Mouse (Mus musculus): Measurements from ENCODE around the gene Zmynd8.

Zmynd8 gene

DNA sequence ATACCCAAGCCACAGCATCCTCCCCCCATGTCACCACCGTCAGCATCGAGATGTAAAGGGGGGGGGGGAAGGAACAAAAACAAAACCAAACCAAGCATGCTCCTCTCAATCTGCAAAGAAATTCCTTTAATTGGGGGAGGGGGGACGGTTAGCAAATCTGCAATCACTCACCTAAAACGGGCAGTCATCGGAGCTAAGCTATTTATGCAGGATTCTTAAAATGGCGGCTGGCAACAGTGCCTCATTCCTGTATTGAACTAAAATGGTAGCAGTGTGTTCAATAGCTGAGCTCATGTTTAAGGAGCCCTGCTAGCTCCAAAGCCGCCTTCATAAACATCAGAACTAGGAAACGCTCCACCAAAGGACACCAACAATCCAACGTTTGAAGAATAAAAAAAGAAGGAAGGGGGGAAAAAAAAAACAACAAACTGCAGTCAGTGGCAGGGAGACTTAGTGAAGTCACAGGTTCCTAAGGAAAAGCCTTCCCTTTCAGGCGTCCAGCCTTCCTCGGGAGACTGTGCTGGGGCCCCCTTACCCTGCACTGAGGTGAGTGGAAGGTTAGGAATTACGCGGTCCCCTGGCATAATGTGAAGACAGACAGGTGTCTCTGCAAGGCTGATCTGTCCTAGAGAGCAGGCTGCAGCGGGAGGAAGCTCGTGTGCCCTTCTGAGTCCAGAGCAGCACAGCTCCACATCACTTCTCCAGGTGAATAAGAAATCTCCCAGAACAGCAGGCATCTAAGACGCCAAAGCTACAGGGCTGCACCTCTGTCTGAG lies 19.2 kb downstream of the Zmynd8 start:
- no peak for DNase-seq (ENCODE audit: low read depth)

DNA sequence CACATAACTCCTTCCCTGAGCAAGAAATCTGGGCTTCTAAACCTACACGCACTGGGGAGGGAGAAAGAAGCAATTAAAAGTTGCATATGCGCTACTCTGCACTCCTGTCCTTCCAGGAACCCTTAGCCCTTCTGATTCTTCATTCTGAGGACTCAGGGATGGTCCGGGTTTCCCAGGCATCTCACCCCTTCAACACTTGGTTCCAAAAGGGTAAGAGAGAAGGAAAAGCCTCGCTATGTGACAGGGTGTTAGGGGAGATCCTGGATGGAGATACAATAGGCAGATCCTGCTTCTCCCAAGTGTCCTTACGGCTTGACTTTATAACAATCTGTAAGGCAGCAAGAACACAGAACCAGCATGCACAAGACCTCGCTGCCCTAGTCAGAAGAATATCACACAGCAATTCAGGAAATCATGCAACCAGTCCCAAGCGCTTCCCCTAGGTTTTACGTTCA lies 19.9 kb downstream of the Zmynd8 start:
- no peak for DNase-seq (ENCODE audit: low read depth)

DNA sequence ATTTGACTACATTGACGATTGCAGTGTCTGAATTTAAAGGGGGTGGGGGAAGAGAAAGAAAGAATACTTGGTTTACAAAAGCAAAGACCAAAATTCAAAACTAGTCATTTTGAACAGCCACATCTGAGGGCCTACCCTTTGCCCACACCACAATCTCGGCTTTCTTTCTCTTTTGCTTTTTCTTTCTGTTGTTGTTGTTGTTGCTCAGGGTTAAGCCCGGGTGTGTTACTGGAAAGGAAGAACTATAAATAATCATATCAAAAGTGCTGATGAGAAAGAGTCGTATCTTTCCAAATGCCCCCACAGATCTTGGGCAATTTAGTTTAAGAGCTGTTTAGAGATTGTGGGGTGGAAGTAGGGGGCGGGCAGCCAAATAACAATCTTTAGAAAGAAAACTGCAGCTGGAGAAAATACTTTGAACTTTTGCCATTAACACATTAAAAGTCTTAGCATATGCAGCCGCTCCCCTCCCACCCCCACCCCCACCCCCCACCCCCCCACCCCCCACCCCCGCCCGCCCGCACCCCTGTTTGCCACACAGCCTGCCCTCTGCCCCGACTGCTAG lies 20.7 kb downstream of the Zmynd8 start:
- peak; percentile 29 for DNase-seq (ENCODE audit: low read depth)

DNA sequence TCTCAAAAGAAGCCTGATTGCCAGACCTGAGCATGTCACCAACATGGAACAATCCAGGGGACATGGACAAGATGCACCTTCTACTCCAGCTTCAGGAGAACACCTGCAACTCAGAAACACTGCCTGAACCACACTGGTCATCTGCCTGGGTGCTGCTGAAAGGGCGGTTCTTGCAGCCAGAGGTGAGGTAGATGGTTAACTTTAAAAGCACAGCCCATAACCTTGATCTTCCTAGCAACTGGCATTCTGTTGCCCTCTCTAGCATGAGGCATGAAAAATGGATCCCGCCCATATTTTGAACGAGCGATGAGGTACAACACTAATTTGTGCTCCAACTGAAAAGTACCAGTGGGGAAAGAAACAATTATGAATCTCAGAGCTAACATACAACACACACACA lies 21.6 kb downstream of the Zmynd8 start:
- DNase-seq (ENCODE audit: low read depth): no peak

DNA sequence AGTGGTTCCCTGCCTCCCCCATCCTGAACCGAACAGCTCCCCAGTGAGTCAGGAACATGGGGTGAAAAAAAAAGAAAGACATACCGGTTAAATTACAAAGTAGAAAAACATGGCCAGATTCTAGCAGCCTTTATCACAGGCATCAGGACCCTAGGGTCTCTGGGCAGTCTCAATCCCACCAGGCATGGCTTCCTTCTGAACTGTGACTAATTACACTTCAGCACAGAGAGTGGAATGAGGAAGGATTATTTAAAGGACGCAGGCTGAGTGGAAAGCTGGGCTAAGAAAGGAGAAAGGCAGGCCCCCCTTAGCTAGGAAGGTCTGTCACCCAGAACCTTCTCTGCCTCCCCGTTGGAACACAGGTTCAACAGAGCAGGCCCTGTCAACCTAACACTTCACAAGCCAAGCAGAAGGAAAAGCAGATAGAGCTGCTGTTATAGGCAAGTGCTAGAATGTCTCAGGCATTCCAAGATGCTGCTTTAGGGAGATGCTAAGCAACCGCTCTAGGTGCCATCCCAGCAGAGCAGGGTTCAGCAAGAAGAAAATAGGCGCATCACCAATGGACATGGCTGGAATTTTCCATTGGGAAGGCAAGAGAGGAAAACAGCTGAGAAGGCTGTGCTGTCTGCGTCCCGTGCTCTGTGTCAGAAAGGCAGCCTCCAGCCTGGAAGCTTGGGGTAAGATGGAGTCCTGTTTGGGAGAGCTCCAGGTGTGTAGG lies 22.5 kb downstream of the Zmynd8 start:
- DNase-seq (ENCODE audit: low read depth): no peak

DNA sequence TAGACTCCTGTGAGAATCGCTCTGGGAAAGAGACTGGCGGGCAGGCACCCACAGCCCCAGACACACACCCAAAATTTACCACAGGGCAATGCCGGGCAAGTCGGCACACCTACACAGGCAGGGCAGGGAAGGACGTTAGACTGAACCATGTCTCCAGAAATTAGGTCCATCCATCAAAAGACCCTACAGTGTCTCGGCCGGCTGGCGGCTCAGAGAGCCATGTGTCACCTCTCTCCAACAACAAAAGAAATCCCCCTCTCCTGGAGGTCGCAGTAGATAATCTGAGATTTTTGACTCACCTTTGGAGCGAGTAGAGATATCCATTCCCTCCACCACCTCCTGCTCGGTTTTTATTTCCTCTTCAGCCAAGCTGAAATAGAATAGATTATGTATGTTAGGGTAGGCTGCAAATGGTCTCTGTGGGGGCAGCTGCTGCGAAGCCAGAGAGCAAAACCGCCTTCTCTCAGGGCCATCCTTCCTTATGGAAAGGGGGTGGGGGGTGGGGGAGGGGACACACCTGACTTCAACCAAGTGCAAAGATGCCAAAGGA lies 23.3 kb downstream of the Zmynd8 start:
- DNase-seq (ENCODE audit: low read depth): no peak

DNA sequence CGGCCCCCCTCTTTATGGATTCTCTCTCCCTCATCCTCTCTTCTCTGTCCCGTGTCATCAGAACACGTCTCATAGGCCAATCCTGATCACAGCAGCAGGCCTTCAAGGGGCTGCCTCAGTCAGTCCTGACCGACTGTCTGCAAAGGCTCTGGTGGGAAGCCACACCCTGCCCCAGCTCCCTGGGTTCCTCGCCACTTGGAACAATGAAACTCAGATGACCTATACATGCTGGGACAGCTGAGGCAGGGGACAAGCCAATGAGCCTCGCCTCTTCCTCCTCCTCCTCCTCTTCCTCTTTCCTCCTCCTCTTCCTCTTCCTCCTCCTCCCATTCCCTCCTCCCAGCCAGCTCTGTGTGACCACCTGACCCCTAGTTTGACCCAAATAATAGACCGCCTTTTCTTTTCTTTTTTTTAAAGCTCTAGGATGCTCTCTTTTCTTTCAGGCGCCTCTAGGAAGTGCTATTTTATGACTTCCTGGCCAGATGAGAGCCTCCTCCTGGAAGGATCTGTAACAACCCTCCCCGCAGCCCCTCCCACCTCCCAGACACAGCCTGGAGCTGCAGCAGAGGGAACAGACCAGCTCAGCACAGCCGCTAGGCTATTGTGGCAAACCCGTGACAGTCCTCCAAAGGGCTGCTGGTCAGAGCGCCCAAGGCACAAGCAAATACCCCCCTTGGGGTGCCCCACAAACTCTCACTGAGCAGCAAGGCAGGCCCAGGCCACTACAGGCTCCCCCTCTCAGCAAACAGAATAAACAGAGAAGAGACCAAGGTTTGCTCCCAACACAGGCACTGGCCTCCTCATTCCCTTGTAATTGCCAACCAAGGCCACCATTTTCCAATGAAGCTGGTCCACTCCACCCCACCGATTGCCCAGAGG lies 24.1 kb downstream of the Zmynd8 start:
- DNase-seq (ENCODE audit: low read depth): no peak

DNA sequence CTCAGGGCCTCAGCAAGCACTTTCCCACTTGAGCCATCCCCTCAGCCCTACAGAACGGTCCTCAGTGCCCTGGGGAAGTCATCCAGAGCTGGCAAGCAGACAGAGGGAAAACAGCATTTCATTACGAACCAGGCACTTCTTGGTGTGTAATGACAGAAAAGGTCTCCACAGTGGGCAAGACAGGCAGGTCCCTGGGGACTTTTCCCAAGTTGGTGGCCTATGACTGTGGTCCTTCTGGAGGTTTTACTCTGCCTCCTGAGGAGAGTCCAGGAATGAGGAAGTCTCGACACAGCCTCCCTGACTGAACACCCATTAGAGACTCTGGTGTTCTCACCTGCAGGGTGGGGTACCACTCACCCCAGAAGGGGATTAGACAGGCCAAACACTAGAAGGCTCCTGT lies 25.0 kb downstream of the Zmynd8 start:
- no peak for DNase-seq (ENCODE audit: low read depth)

DNA sequence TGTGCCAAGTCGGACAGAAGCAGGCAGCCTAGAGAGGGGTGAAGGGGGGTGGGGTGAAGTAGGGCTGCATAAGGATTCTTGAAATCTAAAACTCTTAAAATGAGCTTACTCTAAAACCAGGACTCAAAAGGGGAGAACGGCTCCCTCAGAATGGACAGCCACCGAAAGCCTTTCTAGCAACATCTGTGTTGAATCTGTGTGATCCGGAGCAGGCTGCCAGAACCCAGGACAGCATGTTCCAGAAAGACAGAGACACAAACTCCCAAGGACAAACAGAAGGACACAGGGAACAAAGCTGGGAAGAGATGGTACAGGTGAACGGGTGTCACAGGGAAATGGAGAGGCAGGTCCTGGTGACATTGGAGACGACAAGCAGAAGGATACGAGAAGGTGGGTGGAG lies 25.6 kb downstream of the Zmynd8 start:
- no peak for DNase-seq (ENCODE audit: low read depth)

DNA sequence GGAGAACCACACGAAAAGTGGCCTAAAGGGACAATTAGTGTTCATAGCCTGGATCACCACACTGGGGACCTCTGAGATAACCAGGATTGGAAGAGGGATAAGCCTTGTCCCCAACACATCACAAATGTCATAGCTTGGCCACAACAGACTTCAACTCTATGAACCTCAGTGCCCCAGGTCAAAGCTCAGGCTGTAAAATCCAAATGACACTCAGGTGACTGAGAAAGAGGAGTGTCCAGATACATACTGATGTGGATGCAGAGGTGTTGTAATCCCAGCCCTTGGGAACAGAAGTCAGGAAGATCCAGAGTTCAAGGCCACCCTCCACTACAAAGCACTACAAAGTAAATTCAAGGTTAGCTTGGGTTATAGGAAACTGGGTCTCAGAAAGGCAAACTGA lies 29.6 kb downstream of the Zmynd8 start:
- DNase-seq (ENCODE audit: low read depth): no peak

DNA sequence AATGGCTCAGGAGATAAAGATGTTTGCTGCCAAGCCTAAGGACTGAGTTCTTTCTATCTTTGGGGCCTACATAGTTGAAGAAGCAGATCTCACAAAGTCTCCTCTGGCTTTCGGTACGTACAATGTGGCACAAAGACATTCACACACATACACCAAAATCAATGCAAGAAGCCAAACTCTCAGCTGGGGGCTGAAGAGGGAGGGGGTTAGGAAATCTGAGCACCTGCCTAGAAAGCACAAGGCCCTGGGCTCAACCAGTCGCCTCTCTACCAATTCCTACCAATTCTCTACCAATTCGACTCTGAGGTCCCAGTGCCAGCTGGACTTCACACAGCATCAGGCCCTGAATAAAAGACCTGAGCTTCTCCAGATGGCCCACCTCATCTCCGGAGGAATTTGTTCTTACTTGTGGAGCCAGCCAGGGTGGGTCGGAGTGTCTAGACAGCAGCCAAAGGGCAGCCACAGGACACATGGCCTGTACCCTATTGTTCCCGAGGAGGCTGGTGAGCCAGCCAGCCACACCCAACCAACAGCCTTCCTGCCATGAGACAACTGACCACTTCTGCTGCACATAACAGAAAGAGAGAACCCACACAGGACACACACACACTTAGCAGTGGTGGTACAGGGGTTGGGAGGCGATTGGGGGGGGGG lies 30.2 kb downstream of the Zmynd8 start:
- no peak for DNase-seq (ENCODE audit: low read depth)

DNA sequence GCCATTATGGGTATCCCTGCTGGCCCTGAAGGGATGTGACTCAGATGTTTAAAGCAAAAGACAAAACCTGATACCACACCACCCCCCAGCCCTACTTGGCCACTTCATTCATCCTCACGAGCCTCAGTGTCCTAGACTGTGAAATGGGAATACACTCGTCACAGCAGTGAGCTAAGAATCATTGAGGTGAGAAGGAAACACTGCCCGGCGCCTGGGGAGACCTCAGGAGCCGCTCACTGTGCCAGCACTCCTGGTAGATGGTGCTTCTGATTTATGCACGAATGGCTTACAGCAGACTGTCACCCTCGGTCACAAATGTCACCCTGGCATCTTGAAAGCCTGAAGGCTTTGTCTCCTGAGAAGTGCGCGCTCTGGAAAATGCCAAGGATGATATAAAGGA lies 31.3 kb downstream of the Zmynd8 start:
- no peak for DNase-seq (ENCODE audit: low read depth)

DNA sequence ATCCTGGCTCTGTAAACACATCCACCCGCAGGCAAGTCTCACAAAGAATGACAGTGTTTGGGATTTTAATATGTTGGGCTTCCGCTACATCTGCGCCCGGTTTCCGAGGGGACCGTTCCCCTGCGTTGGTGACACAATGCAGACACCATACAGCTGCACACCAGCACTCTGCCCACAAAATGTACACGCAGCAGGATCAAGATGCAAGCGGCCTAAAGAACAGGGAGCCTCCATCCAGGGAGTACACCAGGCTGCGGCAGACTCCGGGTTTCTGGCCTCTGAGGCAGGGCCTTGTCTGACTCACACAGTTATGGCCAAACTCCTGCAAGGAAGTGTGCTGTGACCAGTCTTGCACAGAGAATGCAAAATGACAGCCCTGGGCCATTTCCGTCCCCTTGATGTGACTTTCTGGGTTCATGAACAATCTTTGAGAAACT lies 31.8 kb downstream of the Zmynd8 start:
- DNase-seq (ENCODE audit: low read depth): peak; percentile 45

DNA sequence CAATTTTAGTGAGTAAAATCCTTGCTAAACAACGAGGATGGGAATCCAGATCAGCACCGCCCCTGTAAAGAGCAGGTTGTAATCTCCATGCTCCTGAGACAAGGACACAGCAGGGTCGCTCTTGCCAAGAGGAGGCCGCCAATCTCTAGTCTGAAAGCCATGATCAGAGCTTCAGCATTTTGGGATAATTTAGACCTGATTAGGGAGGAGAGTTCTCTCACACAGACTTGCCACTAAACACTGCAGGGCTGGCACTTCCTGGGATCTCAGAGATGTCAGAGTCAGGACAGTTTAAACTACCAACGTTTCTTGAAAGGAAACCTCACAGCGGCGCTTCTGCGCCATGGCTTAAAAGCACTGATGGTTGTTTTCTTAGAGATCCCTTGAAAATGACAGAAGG lies 32.4 kb downstream of the Zmynd8 start:
- DNase-seq (ENCODE audit: low read depth): no peak

DNA sequence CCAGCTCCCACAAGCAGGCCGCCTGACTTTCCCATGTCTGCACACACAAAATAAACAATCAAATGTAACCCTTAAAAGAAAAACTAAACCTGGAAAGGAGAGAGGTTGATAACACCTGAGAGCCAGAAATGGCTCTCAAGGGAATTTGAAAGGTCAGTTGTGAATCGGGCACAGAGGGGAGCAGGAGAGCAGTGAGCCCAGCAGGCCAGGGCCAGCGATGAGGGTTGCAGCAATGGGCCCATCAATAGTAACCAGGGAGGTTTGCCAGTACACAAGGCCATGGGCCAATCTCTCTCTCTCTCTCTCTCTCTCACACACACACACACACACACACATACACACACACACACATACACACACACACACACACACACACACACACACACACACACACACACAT lies 34.0 kb downstream of the Zmynd8 start:
- DNase-seq (ENCODE audit: low read depth): no peak

DNA sequence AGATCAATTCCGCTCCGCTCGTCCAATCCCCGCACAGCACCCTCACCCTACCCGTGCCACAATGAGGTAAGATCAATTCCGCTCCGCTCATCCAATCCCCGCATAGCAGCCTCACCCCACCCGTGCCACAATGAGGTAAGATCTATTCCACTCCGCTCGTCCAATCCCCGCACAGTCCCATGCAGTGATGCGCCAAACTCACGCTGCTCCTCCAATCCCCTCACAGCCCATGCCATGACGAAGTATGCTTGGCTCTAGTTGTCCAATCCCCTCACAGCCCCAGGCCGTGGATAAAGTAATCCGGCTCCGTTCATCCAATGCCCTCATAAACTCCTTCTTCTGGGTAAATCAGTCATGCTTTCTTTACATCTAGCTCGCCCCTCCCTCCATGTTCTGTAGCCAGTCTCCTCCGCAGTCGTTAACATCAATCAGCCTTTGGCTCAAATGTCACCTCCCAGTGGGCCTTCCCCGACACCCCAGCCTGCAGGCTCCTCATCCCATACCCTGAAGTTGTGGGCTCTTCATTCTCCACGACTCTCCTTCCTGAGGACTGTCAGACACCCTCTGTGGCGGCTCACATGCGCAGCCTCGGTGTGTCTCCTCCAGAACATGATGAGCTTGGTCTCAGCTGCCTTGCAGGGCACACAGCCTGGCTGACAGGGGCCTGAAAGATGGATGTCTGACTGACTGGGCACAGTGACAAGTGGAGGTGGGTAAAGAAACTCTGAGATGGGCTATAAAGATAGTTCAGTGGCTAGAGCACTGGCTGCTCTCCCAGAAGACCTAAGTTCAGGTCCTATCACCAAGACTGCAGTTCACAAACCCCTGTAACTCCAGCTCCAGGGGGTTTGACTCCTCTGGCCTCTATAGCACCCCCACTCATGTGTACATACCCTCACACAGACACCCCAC lies 36.9 kb downstream of the Zmynd8 start:
- DNase-seq (ENCODE audit: low read depth): no peak

DNA sequence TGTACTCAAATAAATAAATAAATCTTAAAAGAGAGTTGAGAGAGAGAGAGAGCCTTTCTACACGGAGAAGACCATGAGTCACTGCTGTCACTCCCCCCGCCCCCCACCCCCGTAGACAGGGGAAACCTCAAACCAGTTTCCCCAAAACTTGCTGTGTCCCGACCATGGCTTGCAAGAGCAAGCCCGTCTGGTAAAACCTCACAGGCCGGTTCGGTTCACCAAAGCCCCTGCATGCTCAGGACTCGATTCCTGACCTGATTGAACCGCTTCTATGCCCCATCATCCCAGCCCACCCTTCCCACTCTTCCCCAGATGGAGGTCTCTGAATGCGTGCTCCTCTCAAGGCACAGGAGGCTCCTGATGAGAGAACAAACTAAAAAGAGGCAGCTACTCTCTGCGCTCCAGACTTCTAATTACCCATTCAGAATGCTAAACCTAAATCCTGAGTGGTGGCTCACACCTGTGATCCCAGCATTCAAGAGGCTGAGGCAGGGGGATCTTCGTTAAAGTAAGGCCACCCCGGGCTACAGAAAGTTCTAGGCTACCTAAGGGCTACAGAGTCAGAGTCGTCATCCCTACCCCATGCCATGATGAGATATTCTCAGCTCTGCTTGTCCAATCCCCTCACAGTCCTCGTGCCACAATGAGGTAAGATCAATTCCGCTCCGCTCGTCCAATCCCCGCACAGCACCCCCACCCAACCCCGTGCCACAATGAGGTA lies 37.7 kb downstream of the Zmynd8 start:
- no peak for DNase-seq (ENCODE audit: low read depth)

DNA sequence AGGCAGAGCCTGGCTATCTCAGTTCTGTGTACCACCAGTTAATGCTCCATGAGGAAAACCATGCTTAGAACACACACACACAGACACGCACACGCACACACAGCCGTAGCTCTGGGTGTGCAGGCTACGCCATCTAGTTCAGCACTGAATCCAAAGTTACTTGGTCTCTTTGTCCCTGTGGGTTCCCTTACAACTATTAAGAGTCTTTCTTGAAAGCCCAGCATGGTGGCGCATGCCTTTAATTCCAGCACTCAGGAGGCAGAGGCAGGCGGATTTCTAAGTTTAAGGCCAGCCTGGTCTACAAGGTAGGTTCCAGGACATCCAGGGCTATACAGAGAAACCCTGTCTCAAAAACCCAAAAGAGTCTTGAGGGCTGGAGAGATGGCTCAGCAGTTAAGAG lies 38.4 kb downstream of the Zmynd8 start:
- no peak for DNase-seq (ENCODE audit: low read depth)

Data from NIH3T3 (cell line).